Mouse (Mus musculus) forebrain, embryonic 12.5 days (tissue): Measurements from ENCODE around the gene Atf6b. TPM values are rescaled to one million over a fixed set of nuclear protein-coding genes. Genes with fewer than 3 reads are reported as not detected.

ENCODE experiments used
- ATAC-seq: fragments of 200-750 bp; cut with Nextera tagmentation; 2 replicates; pipeline ENCODE4 v1.8.0; 2017; ENCODE audit warnings: moderate TSS enrichment; ENCODE audit not compliant: low FRiP score
- H3K27ac ChIP-seq: fragments of 300-500 bp; sonication (generic); 2 replicates; pipeline ENCODE4 v1.5.1; 2016; ENCODE audit warnings: mild to moderate bottlenecking
- H3K27me3 ChIP-seq: fragments of 300-500 bp; sonication (generic); 2 replicates; pipeline ENCODE4 v1.6.1; 2016; ENCODE audit warnings: mild to moderate bottlenecking
- H3K36me3 ChIP-seq: fragments of 300-500 bp; sonication (generic); replicated peaks from 2 replicates; pipeline ENCODE4 v1.6.1; 2016; ENCODE audit warnings: mild to moderate bottlenecking
- H3K4me1 ChIP-seq: fragments of 300-500 bp; sonication (generic); 2 replicates; pipeline ENCODE4 v1.6.1; 2016
- H3K4me2 ChIP-seq: fragments of 300-500 bp; sonication (generic); 2 replicates; pipeline ENCODE4 v1.6.1; 2016; ENCODE audit warnings: mild to moderate bottlenecking, moderate library complexity
- H3K4me3 ChIP-seq: fragments of 300-500 bp; sonication (generic); replicated peaks from 2 replicates; pipeline ENCODE4 v1.5.1; 2016; ENCODE audit warnings: mild to moderate bottlenecking
- H3K9ac ChIP-seq: fragments of 300-500 bp; sonication (generic); 2 replicates; pipeline ENCODE4 v1.6.1; 2016; ENCODE audit warnings: mild to moderate bottlenecking
- H3K9me3 ChIP-seq: fragments of 300-500 bp; sonication (generic); 2 replicates; pipeline ENCODE4 v1.6.1; 2016
- WGBS: fragments of 180-500 bp; shearing (Covaris S2); methylation state at CpG from one replicate; pipeline ENCODE4 v1.1.7; 2016; 5-methylcytosine and 5-hydroxymethylcytosine counted together
- polyA plus RNA-seq: library from polyadenylated mRNA; unstranded; fragments of >200 nt; fragmentation: Nextera tagmentation; extraction: Ambion mirVana; gene quantifications from 2 replicates; pipeline ENCODE4 v1.2.1, GENCODE M21; 2016

Atf6b gene
- polyA plus RNA-seq, 1 experiment from 2014 or later = 109 TPM

DNA sequence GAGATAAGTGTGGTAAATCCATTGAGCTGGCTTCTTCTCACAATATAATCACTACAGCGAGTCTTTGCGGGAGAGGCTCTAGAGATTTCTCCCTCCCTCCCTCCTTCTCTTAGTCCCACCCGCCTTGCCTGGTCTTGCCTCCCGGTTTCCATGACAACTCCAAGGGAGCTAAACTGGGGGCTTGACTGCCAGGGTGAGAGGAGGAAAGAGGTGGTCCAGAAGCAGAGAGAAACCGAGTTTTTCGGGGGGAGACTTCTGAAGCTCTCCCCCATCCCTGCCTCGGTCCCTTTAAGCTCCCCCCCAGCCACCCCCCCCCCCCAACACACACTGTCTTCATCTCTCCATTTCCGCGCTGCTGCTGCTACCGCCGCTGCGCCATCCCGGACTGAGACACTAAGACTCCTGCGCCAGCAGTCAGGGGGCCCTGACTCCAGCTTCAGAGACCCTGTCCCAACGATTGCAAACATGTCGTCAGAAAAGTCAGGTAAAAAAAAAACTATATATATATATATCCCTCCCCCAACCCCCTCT is 17.7 kb upstream of the Atf6b start, which contains the start of gene Prrt1:
TSS of gene Prrt1 (plus strand) at position 313 of the 531 bp plus-strand sequence.
- peak within 1 kb of the TSS; percentile 71 for H3K4me3 ChIP-seq
- 0% methylated on average over 14 of the region's 16 CpGs for WGBS
- peaks cover 53% of the 10 kb centered on the region for H3K27me3 ChIP-seq
- peak within 1 kb of the TSS; percentile 73 for H3K9ac ChIP-seq
- H3K4me1 ChIP-seq = peaks cover 64% of the 10 kb centered on the region
- no peaks in the 10 kb centered on the region for H3K9me3 ChIP-seq
- H3K27ac ChIP-seq = peak within 1 kb of the TSS; percentile 92
- peak within 1 kb of the TSS; percentile 87 for H3K4me2 ChIP-seq
- peak; percentile 48 for ATAC-seq
- no peaks in the 10 kb centered on the region for H3K36me3 ChIP-seq

DNA sequence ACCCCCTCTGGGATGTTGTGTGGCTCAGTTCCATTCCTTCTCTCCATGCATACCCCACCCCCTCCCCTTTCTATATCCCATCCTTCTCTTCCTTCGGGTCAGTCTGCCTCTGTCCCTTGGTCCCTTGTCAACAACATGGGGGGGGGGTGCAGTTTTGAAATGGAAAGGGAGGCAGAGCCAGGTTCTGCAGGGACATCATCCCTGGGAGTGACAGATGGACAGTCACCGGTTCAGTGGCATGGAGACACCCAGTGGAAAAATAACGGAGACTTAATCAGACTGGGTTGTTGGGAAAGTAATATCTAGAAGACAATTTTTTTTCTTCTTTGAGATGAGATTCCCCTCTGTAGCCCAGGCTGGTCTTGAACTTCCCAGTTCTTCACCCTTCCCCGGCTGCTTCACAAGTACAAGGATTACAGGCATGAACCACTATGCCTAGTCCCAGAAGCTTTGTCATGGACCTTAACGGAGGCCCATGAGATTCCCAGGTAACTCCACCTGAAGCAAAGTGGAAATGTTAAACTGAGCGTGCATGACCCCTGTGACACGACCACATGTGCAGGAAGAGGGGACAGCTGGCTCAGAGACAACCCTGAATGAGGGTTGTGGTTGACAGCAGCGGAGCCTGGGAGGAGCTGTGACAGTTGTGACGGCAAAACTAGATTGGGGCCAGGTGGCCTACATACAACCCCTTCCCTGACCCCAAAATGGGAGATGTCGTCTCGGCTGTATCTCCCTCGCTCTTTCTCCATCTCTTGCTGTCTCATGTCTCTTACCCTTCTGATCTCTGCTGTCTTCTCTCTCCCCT is 16.9 kb upstream of the Atf6b start:
- WGBS = 17% methylated on average over 12 of the region's 12 CpGs
- ATAC-seq = no peak
- no peaks in the 10 kb centered on the region for H3K9me3 ChIP-seq
- peak overlapping the region; percentile 87 for H3K4me2 ChIP-seq
- H3K36me3 ChIP-seq = no peaks in the 10 kb centered on the region
- peaks cover 53% of the 10 kb centered on the region for H3K27me3 ChIP-seq
- peak overlapping the region; percentile 73 for H3K9ac ChIP-seq
- H3K4me3 ChIP-seq = peak overlapping the region; percentile 38
- H3K4me1 ChIP-seq = peaks cover 64% of the 10 kb centered on the region
- H3K27ac ChIP-seq = no peak overlapping the region

DNA sequence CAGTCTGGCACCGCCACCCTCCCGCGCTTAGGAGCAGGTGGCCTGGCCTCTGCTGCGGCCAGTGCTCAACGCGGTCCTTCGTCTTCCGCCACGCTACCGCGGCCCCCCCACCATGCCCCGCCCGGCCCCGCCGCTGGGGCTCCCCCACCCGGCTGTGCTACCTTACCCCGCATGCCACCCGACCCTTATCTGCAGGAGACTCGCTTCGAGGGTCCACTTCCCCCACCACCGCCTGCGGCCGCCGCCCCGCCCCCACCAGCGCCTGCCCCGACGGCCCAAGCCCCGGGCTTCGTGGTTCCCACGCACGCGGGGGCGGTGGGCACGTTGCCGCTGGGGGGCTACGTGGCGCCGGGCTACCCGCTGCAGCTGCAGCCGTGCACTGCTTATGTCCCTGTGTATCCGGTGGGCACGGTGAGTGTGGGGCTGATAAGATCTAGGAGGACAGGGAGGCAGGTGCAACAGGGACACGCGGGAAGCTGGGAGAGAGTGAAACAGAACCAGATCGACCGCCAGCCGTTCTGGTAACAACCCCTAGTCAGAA is 16.1 kb upstream of the Atf6b start:
- peak overlapping the region; percentile 51 for H3K9ac ChIP-seq
- peaks cover 54% of the 10 kb centered on the region for H3K27me3 ChIP-seq
- peak overlapping the region; percentile 87 for H3K4me2 ChIP-seq
- 4% methylated on average over 45 of the region's 48 CpGs for WGBS
- no peaks in the 10 kb centered on the region for H3K9me3 ChIP-seq
- H3K36me3 ChIP-seq = no peaks in the 10 kb centered on the region
- no peak overlapping the region for H3K27ac ChIP-seq
- ATAC-seq = no peak
- peak overlapping the region; percentile 38 for H3K4me3 ChIP-seq
- H3K4me1 ChIP-seq = peaks cover 62% of the 10 kb centered on the region

DNA sequence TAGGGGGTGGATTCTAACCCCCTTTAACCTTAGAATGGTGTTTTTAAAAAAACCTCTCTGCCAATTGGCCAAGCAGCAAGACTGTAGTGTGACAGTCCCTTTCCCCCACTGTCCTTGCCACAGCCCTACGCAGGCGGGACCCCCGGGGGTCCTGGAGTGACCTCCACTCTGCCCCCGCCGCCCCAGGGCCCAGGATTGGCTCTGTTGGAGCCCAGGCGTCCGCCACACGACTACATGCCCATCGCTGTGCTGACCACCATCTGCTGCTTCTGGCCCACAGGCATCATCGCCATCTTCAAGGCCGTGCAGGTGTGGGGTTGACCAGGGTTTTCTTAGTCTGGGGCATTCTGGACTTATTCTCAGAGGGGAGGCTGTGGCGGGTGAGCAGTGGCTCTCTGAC is 15.3 kb upstream of the Atf6b start:
- H3K4me1 ChIP-seq = peaks cover 54% of the 10 kb centered on the region
- no peaks in the 10 kb centered on the region for H3K36me3 ChIP-seq
- no peak for ATAC-seq
- peak overlapping the region; percentile 87 for H3K4me2 ChIP-seq
- no peaks in the 10 kb centered on the region for H3K9me3 ChIP-seq
- 5% methylated on average over 12 of the region's 12 CpGs for WGBS
- H3K9ac ChIP-seq = peak overlapping the region; percentile 36
- H3K27ac ChIP-seq = no peak overlapping the region
- peaks cover 56% of the 10 kb centered on the region for H3K27me3 ChIP-seq
- H3K4me3 ChIP-seq = peak overlapping the region; percentile 36

DNA sequence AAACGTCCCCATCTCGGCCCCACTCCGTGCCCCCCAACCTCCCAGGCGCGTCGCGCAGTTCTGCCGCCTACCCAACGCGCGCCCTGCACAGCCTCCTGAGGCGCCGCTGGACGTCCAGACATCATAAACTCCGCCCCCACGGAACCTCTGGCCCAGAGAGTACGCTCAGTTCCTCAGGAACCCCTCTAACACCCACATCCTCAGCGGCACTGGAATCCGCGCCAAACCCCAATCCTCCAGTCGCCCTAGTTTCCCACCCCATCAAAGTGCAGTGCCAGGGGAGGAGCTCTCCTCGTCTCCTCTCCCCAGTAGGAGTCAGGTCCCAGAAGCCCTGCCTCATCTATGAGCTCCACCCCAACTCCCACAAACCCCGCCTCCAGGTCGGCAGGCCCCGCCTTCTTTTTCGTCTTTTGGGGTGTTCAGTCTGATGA is 14.7 kb upstream of the Atf6b start:
- WGBS = under 1% methylated on average over 26 of the region's 26 CpGs
- H3K4me1 ChIP-seq = peaks cover 52% of the 10 kb centered on the region
- no peaks in the 10 kb centered on the region for H3K9me3 ChIP-seq
- peaks cover 56% of the 10 kb centered on the region for H3K27me3 ChIP-seq
- H3K9ac ChIP-seq = peak overlapping the region; percentile 36
- no peak for ATAC-seq
- no peaks in the 10 kb centered on the region for H3K36me3 ChIP-seq
- H3K27ac ChIP-seq = no peak overlapping the region
- H3K4me2 ChIP-seq = peak overlapping the region; percentile 87
- peak overlapping the region; percentile 36 for H3K4me3 ChIP-seq

DNA sequence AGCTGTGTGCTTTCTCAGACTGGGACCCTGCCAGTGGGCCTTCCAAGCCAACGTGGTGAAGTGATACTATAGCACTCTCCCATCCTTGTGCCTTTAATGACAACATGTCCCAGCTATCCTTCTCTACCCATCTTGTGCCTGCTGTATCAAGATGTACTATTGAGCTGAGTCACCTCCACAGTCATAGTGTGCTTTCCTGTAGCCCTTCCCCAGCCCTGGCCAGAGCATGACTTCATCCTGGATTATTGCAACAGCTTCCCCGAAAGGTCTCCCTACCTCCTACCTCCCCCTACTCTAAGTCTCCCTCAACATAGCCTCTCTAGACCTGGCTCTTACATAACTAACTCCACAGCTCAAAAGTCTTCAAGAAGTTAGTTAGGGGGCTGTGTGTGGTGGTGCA is 11.3 kb upstream of the Atf6b start:
- no peak for ATAC-seq
- H3K9me3 ChIP-seq = no peaks in the 10 kb centered on the region
- no peak overlapping the region for H3K9ac ChIP-seq
- peaks cover 37% of the 10 kb centered on the region for H3K27me3 ChIP-seq
- no peak overlapping the region for H3K4me2 ChIP-seq
- H3K36me3 ChIP-seq = no peaks in the 10 kb centered on the region
- H3K4me1 ChIP-seq = peaks cover 24% of the 10 kb centered on the region
- H3K4me3 ChIP-seq = no peak overlapping the region
- WGBS = 75% methylated on average over 2 of the region's 2 CpGs
- H3K27ac ChIP-seq = no peak overlapping the region

DNA sequence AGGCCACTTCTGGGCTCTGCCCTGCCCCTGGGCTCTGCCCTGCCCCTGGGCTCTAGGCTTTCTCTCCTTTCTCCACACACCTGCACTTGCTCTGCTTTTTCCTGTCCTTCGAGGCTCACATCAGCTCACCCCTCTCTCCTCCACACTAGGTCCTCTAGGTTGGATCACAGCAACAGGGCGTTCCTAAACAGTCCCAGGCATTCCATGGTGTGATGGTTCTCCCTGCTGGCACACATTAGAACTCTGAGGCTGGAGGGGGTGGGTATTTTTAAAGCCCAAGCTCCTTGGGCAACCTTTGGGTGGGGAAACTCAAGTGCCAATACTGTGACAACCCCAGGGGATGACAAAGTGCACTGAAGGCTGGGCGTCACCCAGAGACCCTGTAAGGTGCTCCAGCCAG is 9.5 kb upstream of the Atf6b start:
- 70% methylated on average over 3 of the region's 3 CpGs for WGBS
- H3K4me2 ChIP-seq = no peak overlapping the region
- H3K27ac ChIP-seq = no peak overlapping the region
- H3K9ac ChIP-seq = no peak overlapping the region
- H3K27me3 ChIP-seq = peaks cover 19% of the 10 kb centered on the region
- peaks cover 16% of the 10 kb centered on the region for H3K4me1 ChIP-seq
- no peak for ATAC-seq
- H3K4me3 ChIP-seq = no peak overlapping the region
- H3K9me3 ChIP-seq = no peaks in the 10 kb centered on the region
- H3K36me3 ChIP-seq = no peaks in the 10 kb centered on the region

DNA sequence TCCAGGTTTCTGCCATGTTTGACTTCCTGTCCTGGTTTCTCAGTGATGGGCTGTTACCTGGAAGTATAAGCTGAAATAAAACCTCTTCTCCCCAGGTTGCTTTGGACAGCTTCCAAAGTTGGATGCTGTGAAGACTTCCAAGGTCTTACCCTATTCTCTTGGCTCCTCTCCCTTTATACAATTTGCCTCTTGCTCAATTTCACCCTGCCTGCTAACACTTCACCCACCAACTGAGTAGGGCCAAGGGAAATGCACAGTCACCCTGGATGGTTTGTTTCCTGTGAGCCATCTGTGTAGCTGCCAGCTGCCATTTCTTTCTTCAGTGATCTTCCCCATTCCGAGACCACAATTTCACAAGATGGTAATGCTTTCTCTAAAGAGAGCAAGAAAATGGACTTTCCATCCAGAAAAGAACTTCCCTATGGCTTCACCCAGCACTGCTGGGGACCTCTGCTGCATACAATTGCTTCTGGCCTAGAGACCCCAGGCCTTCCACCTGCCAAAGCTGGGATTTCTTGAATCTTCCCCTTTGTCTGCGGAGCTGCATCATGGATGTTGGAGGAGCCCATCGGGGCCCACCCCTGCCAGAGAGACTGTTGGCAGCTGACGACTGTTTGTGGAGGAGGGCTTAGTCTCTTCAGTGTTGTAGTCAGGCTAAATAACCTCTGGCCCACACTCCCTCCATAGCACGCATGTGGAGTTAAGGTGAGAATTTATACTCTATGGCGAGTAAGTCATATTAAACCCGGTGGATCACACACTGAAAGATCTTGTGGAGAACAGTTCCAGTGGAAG is 7.3 kb upstream of the Atf6b start:
- Histone ChIP-seq H3K4me1 (peaks cover 13% of the 10 kb centered on the region), H3K36me3 (no peaks in the 10 kb centered on the region), H3K9ac (no peak overlapping the region), H3K4me2 (no peak overlapping the region), H3K27me3 (peaks cover 3% of the 10 kb centered on the region; the same call in 1 of the 2 replicates), H3K27ac (no peak overlapping the region), H3K9me3 (no peaks in the 10 kb centered on the region), H3K4me3 (no peak overlapping the region)
- 85% methylated on average over 7 of the region's 7 CpGs for WGBS
- no peak for ATAC-seq

DNA sequence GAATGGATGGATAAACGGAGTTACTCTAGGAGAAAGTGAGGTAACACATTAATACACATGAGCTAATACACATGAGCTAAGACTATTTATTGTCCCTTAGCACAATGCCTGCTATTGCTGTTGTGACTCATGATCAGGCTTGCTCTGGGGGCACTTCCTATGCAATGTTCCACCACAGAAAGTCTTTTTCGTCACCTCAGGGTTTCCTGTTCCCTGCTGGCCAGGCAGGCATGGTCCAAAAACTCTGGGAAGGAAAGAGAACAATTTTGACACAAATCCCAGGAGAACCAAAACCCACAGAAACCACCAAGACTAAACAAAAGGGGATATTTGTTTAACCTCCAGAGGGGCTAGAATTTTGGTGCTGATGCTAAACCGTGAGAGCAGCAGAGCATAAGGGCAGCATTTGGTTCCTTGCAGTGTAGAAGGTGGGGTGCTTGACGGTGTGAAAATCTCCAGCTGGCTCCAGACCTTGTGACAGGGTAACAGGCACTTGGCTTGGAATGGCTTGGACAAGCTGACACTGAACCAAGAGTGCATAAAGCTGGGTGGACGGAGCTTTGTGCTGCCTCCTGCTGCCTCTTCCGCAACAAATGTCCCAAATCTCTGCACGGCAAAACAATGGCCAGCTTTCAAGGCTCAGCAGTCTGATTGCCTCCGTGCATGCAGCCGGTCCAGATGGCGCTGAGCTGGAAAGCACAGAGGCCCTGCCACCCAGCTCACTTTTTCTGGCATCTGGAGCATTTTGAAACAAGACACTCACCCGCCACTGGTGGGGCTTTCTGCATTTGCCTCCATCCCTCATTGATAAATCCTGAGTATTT is 6.0 kb upstream of the Atf6b start:
- 0 out of 2 replicates have a peak overlapping the region, but pooled peaks have one; percentile 5 for H3K9ac ChIP-seq
- no peak overlapping the region for H3K4me2 ChIP-seq
- peak overlapping the region; percentile 85 for H3K27ac ChIP-seq
- no peak overlapping the region for H3K4me3 ChIP-seq
- H3K4me1 ChIP-seq = peaks cover 24% of the 10 kb centered on the region
- 0 out of 2 replicates have a peak, but pooled peaks cover under 1% of the 10 kb centered on the region for H3K36me3 ChIP-seq
- no peaks in the 10 kb centered on the region for H3K9me3 ChIP-seq
- 0 out of 2 replicates have a peak, but pooled peaks have one; percentile 18 for ATAC-seq
- 11% methylated on average over 11 of the region's 11 CpGs for WGBS
- H3K27me3 ChIP-seq = peaks cover under 1% of the 10 kb centered on the region; the same call in 1 of the 2 replicates

DNA sequence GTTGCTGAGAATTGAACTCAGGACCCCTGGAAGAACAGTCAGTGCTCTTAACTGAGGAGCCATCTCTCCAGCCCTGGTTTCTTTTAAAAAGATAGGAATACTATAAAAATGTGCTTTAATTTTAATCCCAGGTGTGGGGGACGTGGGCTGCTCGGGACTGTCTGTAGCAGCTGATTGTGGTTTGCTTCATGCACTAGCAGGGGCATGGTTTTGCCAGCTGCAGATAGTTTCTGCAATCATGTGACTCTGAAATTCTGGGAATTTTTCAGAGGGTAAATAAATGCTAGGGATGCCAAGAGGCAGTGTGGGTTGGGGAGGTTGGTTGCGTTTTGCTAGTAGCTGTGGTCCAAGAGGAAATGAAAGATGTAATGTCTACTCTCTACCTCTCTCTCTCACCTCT is 5.0 kb upstream of the Atf6b start:
- peaks cover 30% of the 10 kb centered on the region for H3K4me1 ChIP-seq
- no peak overlapping the region for H3K9ac ChIP-seq
- 82% methylated on average over 3 of the region's 3 CpGs for WGBS
- no peak overlapping the region for H3K4me2 ChIP-seq
- H3K36me3 ChIP-seq = 0 out of 2 replicates have a peak, but pooled peaks cover 5% of the 10 kb centered on the region
- peak overlapping the region; percentile 85 for H3K27ac ChIP-seq
- no peak overlapping the region for H3K4me3 ChIP-seq
- no peak for ATAC-seq
- H3K27me3 ChIP-seq = no peaks in the 10 kb centered on the region
- H3K9me3 ChIP-seq = no peaks in the 10 kb centered on the region

DNA sequence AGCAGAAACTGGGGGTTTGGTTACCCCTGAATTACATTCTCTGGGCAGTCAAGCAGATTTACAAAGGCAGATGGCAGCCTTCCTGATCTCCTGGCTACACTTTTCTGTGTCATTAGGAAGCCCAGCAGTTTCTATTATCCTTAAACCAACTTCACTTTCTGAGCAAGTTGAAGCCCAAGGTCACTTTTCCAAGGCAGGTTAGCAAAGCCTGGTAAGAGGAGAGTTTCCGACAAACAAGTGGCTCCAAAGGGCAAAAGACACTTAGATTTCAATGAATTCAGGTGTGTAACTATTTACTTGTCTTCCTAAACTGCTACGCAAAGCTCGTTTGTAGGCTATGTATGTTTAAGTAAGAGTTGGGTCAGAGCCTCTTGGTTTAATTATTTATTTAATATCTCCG is 3.6 kb upstream of the Atf6b start:
- Histone ChIP-seq H3K36me3 (0 out of 2 replicates have a peak, but pooled peaks cover 5% of the 10 kb centered on the region), H3K27me3 (no peaks in the 10 kb centered on the region), H3K4me1 (peaks cover 40% of the 10 kb centered on the region), H3K9me3 (no peaks in the 10 kb centered on the region), H3K27ac (no peak overlapping the region), H3K4me2 (no peak overlapping the region), H3K9ac (no peak overlapping the region), H3K4me3 (no peak overlapping the region)
- WGBS = 91% methylated on average over 4 of the region's 4 CpGs
- ATAC-seq = no peak
